Mouse (Mus musculus) MEL (cell line): ENCODE data around the gene 4933407L21Rik.

Experiments used
- CTCF ChIP-seq, 3 experiments: IDR thresholded peaks in 2 of 3; conservative IDR thresholded peaks in 1 of 3; 2 replicates each; pipeline ENCODE4 v1.5.1; 2011 to 2012; ENCODE audit warnings: low read length in 3 of 3, low read depth in 2 of 3, mild to moderate bottlenecking in 2 of 3, improper control_type of control experiment in 1 of 3, inconsistent platforms in 1 of 3, mixed read lengths in 1 of 3, moderate library complexity in 1 of 3; ENCODE audit not compliant: control insufficient read depth in 1 of 3, insufficient read depth in 1 of 3, poor library complexity in 1 of 3, severe bottlenecking in 1 of 3
- EP300 ChIP-seq, 2 experiments: IDR thresholded peaks; 2 replicates each; pipeline ENCODE4 v1.6.1; 2011; ENCODE audit warnings: improper control_type of control experiment in 2 of 2, low read length in 2 of 2, low read depth in 1 of 2, mild to moderate bottlenecking in 1 of 2
- ETS1 ChIP-seq: IDR thresholded peaks from 2 replicates; pipeline ENCODE4 v1.6.1; 2012; ENCODE audit warnings: low read depth, mild to moderate bottlenecking, inconsistent platforms, low read length, improper control_type of control experiment, moderate library complexity
- JUND ChIP-seq: IDR thresholded peaks from 2 replicates; pipeline ENCODE4 v1.6.1; 2011; ENCODE audit warnings: low read depth, mild to moderate bottlenecking, improper control_type of control experiment, low read length
- MXI1 ChIP-seq: IDR thresholded peaks from 2 replicates; pipeline ENCODE4 v1.6.1; 2011; ENCODE audit warnings: mild to moderate bottlenecking, low read depth, low read length, improper control_type of control experiment
- POLR2A ChIP-seq, 2 experiments: IDR thresholded peaks; 2 replicates each; pipeline ENCODE4 v1.6.1; 2011 to 2012; ENCODE audit warnings: low read length in 2 of 2, mild to moderate bottlenecking in 2 of 2, control low read depth in 1 of 2, improper control_type of control experiment in 1 of 2, low read depth in 1 of 2, moderate library complexity in 1 of 2; ENCODE audit not compliant: control insufficient read depth in 1 of 2, insufficient read depth in 1 of 2, poor library complexity in 1 of 2
- SIN3A ChIP-seq: IDR thresholded peaks from 2 replicates; pipeline ENCODE4 v1.6.1; 2012; ENCODE audit warnings: low read length, improper control_type of control experiment, inconsistent platforms
- TBP ChIP-seq: IDR thresholded peaks from 2 replicates; pipeline ENCODE4 v1.8.0; 2011; ENCODE audit warnings: low read depth, low read length, improper control_type of control experiment
- TCF12 ChIP-seq: IDR thresholded peaks from 2 replicates; pipeline ENCODE4 v1.6.1; 2014; ENCODE audit warnings: low read depth, mild to moderate bottlenecking, inconsistent platforms, low read length, improper control_type of control experiment, moderate library complexity
- UBTF ChIP-seq: IDR thresholded peaks from 2 replicates; pipeline ENCODE4 v1.6.1; 2012; ENCODE audit warnings: low read depth, mild to moderate bottlenecking, inconsistent platforms, low read length, improper control_type of control experiment, moderate library complexity, borderline replicate concordance; ENCODE audit not compliant: insufficient read depth
- USF1 ChIP-seq: IDR thresholded peaks from 2 replicates; pipeline ENCODE4 v1.6.1; 2014; ENCODE audit warnings: low read depth, mild to moderate bottlenecking, inconsistent platforms, low read length, improper control_type of control experiment, moderate library complexity
- ZMIZ1 ChIP-seq: IDR thresholded peaks from 2 replicates; pipeline ENCODE4 v1.6.1; 2012; ENCODE audit warnings: low read depth, mild to moderate bottlenecking, inconsistent platforms, low read length, improper control_type of control experiment, moderate library complexity
- ZNF384 ChIP-seq: IDR thresholded peaks from 2 replicates; pipeline ENCODE4 v1.6.1; 2012; ENCODE audit warnings: low read depth, mild to moderate bottlenecking, inconsistent platforms, low read length, improper control_type of control experiment

- TF ChIP-seq CTCF (IDR thresholded peaks at IDR 0.05 in 2 of 3, conservative IDR thresholded peaks at IDR 0.05 in 1 of 3; ENCODE audit: control insufficient read depth in 1 of 3, insufficient read depth in 1 of 3, low read depth in 2 of 3, low read length in 3 of 3, poor library complexity in 1 of 3, severe bottlenecking in 1 of 3) (no peak), ZNF384 (no peak), USF1 (no peak), UBTF (no peak), POLR2A (IDR thresholded peaks at IDR 0.05; ENCODE audit: control insufficient read depth in 1 of 2, insufficient read depth in 1 of 2, low read depth in 1 of 2, low read length in 2 of 2, poor library complexity in 1 of 2) (no peak), EP300 (IDR thresholded peaks at IDR 0.05; ENCODE audit: low read depth in 1 of 2, low read length in 2 of 2) (no peak), ETS1 (no peak), ZMIZ1 (no peak), MXI1 (no peak), SIN3A (no peak), JUND (no peak), TCF12 (no peak), TBP (no peak)
Measured at GRCm38 (mm10) chr1:85936265-85936664, 8.0 kb downstream of the 4933407L21Rik start.
